Mouse (Mus musculus): ENCODE results near the gene Jak2. TPM values are rescaled to one million over a fixed set of nuclear protein-coding genes. Genes with fewer than 3 reads are reported as not detected.
A peak's percentile ranks its signal among the peaks of the same experiment; 100 is the strongest.

Jak2 gene
- 6.5 and 7.0 TPM in 2 replicates for polyA plus RNA-seq (2012; rRNA removed)

DNA sequence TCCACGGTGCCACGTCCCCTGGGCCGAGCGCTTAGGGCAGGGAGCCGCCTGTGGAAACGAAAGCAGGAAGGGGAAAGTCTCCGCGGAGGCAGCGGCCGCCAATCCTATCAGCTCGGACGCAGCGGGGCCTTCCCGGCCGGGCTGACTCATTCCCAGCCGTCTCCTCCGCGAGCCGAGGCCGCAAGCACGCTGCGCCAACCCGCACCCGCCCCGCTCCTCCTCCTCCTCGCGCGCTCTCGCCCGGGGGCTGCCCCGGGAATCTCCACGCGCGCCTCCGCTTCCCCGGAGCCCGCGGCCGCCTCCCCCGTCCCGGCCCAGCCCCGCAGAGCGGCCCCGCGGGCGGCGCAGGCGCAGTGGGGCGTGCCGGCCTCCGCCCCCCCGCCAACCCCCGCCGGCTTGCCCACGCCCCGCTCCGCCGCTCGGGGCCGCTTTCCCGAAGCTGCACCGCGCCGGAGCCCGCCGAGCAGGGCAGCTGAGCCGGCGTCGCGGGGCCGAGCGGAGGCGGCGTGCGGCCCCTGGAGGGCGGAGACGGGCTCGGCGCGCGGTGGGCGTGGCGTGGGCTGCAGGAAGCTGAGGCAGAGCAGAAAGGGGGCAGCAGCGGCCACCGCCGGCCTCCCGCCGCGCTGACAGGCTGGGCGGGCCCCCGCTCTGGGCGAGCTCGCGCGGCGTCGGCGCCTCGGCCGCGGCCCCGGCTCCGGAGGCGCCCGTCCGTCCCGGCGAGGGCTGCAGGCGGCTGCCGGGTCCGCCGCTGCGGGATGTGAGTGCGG, at the start of gene Jak2:
Gene Jak2 (plus strand): TSS at position 638 of the 767 bp plus-strand sequence.
- peak within 1 kb of the TSS; percentile 89 for H3K4me3 ChIP-seq (ENCODE audit: insufficient read depth, low read depth, low read length)
- no peaks in the 10 kb centered on the region for H3K27me3 ChIP-seq (replicated peaks; ENCODE audit: control insufficient read depth, insufficient read depth, low read length)
- peak within 1 kb of the TSS; percentile 90 for H3K27ac ChIP-seq (ENCODE audit: insufficient read depth, low read depth, low read length)
- H3K4me1 ChIP-seq (ENCODE audit: control insufficient read depth, insufficient read depth, low read length): peaks cover 3% of the 10 kb centered on the region; the same call in 1 of the 2 replicates
- no peaks in the 10 kb centered on the region for H3K36me3 ChIP-seq (ENCODE audit: control insufficient read depth, insufficient read depth, low read length)
- WGBS: 2% methylated on average over 99 of the region's 114 CpGs
- TF ChIP-seq POLR2A (IDR thresholded peaks at IDR 0.05; ENCODE audit: low read depth, low read length) (peak; percentile 6), CTCF (conservative IDR thresholded peaks at IDR 0.05; ENCODE audit: insufficient read depth, insufficient read length, low read depth, low read length) (no peak; the same call in 1 of the 2 replicates)
- DNase-seq: peak; percentile 97

DNA sequence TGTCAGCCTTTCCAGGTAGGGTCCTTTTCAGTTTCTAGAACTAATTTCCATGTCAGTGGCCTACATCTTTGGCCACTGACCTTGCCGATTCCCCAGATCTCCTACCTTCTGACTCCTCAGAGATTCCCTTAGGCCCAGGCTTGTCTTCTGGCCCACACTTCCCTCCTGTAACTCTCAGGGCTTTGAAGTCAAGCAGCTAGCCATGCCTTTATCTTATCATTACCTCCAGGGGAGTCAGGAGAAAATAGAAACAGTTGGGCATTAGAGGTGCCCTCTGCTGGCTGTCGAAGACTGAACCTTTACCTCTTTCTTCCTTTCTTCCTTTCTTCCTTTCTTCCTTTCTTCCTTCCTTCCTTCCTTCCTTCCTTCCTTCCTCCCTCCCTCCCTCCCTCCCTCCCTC, 48.3 kb upstream of the Jak2 start:
- Histone ChIP-seq H3K4me1 (ENCODE audit: control insufficient read depth, insufficient read depth, low read length) (peaks cover 16% of the 10 kb centered on the region), H3K36me3 (ENCODE audit: control insufficient read depth, insufficient read depth, low read length) (no peaks in the 10 kb centered on the region), H3K27ac (ENCODE audit: insufficient read depth, low read depth, low read length) (no peak overlapping the region), H3K27me3 (replicated peaks; ENCODE audit: control insufficient read depth, insufficient read depth, low read length) (no peaks in the 10 kb centered on the region), H3K4me3 (ENCODE audit: insufficient read depth, low read depth, low read length) (no peak overlapping the region)
- 66% methylated on average over 2 of the region's 2 CpGs for WGBS
- TF ChIP-seq POLR2A (IDR thresholded peaks at IDR 0.05; ENCODE audit: low read depth, low read length): no peak
- DNase-seq: no peak

DNA sequence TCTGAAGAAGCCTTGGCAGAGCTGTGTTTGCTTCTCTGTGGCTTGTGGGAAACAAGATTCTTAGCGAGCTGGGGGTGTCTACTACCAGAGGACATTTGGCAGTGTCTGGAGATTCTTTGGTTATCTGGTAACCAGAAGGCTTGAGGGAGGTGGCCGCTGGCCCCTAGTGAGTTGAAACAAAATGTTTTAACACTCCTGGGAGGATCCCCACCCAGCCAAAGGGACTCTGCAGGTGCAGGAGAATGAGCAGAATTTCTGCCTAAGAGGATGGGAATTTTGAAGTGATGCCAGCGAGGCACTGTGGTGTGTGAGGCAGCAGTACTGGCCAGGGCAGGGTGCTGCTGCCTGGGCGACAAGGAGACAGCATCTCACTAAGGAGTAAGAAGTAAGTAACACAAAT, 47.0 kb upstream of the Jak2 start:
- Histone ChIP-seq H3K27ac (ENCODE audit: insufficient read depth, low read depth, low read length) (no peak overlapping the region), H3K36me3 (ENCODE audit: control insufficient read depth, insufficient read depth, low read length) (no peaks in the 10 kb centered on the region), H3K4me3 (ENCODE audit: insufficient read depth, low read depth, low read length) (no peak overlapping the region), H3K4me1 (ENCODE audit: control insufficient read depth, insufficient read depth, low read length) (peaks cover 7% of the 10 kb centered on the region; the same call in 1 of the 2 replicates), H3K27me3 (replicated peaks; ENCODE audit: control insufficient read depth, insufficient read depth, low read length) (no peaks in the 10 kb centered on the region)
- peak; percentile 68 for DNase-seq
- WGBS: 53% methylated on average over 4 of the region's 4 CpGs
- TF ChIP-seq CTCF (conservative IDR thresholded peaks at IDR 0.05; ENCODE audit: insufficient read depth, insufficient read length, low read depth, low read length) (no peak), POLR2A (IDR thresholded peaks at IDR 0.05; ENCODE audit: low read depth, low read length) (no peak)

DNA sequence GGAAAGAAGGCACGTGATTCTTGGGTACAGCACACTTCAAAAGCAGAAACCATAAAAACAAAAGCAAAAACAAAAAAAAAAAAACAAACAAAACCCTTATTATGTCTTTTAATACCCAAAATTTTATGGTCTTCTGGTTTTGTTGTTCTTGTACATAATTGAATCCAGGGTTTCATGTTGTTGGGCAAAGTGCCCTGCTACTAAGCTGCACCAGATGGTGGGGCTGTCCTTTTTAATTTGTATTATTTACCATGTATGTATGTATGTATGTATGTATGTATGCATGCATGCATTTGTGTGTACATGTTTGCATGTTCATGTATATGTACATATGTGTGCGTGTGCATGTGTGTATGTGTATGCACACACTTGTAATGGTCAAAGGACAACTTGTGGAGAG, 46.4 kb upstream of the Jak2 start:
- no peak overlapping the region for H3K27ac ChIP-seq (ENCODE audit: insufficient read depth, low read depth, low read length)
- no peak overlapping the region for H3K4me3 ChIP-seq (ENCODE audit: insufficient read depth, low read depth, low read length)
- no peak for DNase-seq
- 0 out of 2 replicates have a peak, but pooled peaks cover 7% of the 10 kb centered on the region for H3K4me1 ChIP-seq (ENCODE audit: control insufficient read depth, insufficient read depth, low read length)
- no peaks in the 10 kb centered on the region for H3K36me3 ChIP-seq (ENCODE audit: control insufficient read depth, insufficient read depth, low read length)
- no peaks in the 10 kb centered on the region for H3K27me3 ChIP-seq (replicated peaks; ENCODE audit: control insufficient read depth, insufficient read depth, low read length)
- 86% methylated on average over 2 of the region's 2 CpGs for WGBS
- TF ChIP-seq CTCF (conservative IDR thresholded peaks at IDR 0.05; ENCODE audit: insufficient read depth, insufficient read length, low read depth, low read length): no peak
- TF ChIP-seq POLR2A (IDR thresholded peaks at IDR 0.05; ENCODE audit: low read depth, low read length): no peak

- Histone ChIP-seq H3K4me1 (ENCODE audit: control insufficient read depth, insufficient read depth, low read length) (no peaks in the 10 kb centered on the region), H3K36me3 (ENCODE audit: control insufficient read depth, insufficient read depth, low read length) (no peaks in the 10 kb centered on the region), H3K27ac (ENCODE audit: insufficient read depth, low read depth, low read length) (no peak overlapping the region), H3K4me3 (ENCODE audit: insufficient read depth, low read depth, low read length) (no peak overlapping the region), H3K27me3 (replicated peaks; ENCODE audit: control insufficient read depth, insufficient read depth, low read length) (no peaks in the 10 kb centered on the region)
- DNase-seq: no peak
- TF ChIP-seq POLR2A (IDR thresholded peaks at IDR 0.05; ENCODE audit: low read depth, low read length) (no peak), CTCF (conservative IDR thresholded peaks at IDR 0.05; ENCODE audit: insufficient read depth, insufficient read length, low read depth, low read length) (no peak)
- 81% methylated on average over 7 of the region's 7 CpGs for WGBS
Measured at GRCm38 (mm10) chr19:29209898-29210297, 41.7 kb upstream of the Jak2 start.

DNA sequence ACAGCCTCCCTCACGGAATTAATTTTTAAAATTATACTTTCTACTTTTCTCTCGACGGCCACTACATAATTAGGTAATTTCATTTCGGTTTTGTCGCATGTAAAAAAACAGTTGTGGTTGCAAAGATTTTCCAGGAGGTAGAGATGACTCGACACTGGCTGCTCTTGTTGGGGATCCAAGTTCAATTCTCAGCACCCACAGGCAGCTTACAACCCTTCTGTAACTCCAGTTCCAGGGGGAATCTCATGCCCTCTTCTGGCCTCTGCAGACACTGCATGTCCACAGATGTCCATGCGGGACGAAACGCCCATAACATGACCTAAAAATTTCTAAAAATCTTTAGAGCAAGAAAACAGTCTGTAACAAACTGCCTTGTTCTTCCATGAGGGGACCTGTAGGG, 41.3 kb upstream of the Jak2 start:
- Histone ChIP-seq H3K4me3 (ENCODE audit: insufficient read depth, low read depth, low read length) (no peak overlapping the region), H3K36me3 (ENCODE audit: control insufficient read depth, insufficient read depth, low read length) (no peaks in the 10 kb centered on the region), H3K4me1 (ENCODE audit: control insufficient read depth, insufficient read depth, low read length) (no peaks in the 10 kb centered on the region), H3K27me3 (replicated peaks; ENCODE audit: control insufficient read depth, insufficient read depth, low read length) (no peaks in the 10 kb centered on the region), H3K27ac (ENCODE audit: insufficient read depth, low read depth, low read length) (no peak overlapping the region)
- WGBS: 94% methylated on average over 9 of the region's 9 CpGs
- no peak for DNase-seq
- TF ChIP-seq POLR2A (IDR thresholded peaks at IDR 0.05; ENCODE audit: low read depth, low read length): no peak
- TF ChIP-seq CTCF (conservative IDR thresholded peaks at IDR 0.05; ENCODE audit: insufficient read depth, insufficient read length, low read depth, low read length): 0 out of 2 replicates have a peak, but pooled peaks have one; percentile 4

GRCm38 (mm10) chr19:29215811-29216509, 35.7 kb upstream of the Jak2 start:
- DNase-seq: peak; percentile 57
- H3K27ac ChIP-seq (ENCODE audit: insufficient read depth, low read depth, low read length): no peak overlapping the region
- no peak for TF ChIP-seq CTCF (conservative IDR thresholded peaks at IDR 0.05; ENCODE audit: insufficient read depth, insufficient read length, low read depth, low read length)
- TF ChIP-seq POLR2A (IDR thresholded peaks at IDR 0.05; ENCODE audit: low read depth, low read length): no peak

More at GRCm38 (mm10) chr19:29215811-29216509, 35.7 kb upstream of the Jak2 start:
- H3K4me3 ChIP-seq (ENCODE audit: insufficient read depth, low read depth, low read length): no peak overlapping the region
- peaks cover 4% of the 10 kb centered on the region; the same call in 1 of the 2 replicates for H3K4me1 ChIP-seq (ENCODE audit: control insufficient read depth, insufficient read depth, low read length)
- H3K27me3 ChIP-seq (replicated peaks; ENCODE audit: control insufficient read depth, insufficient read depth, low read length): no peaks in the 10 kb centered on the region
- 38% methylated on average over 8 of the region's 8 CpGs for WGBS
- H3K36me3 ChIP-seq (ENCODE audit: control insufficient read depth, insufficient read depth, low read length): no peaks in the 10 kb centered on the region

Data from kidney, adult 2 months (tissue).